In genomic region chr11:40251131-40251530, GRCm38 (mm10) we compare ENCODE assay signal across 17 mouse cellular contexts.
"Had no signal": no experiment of that assay in that cellular context is flagged by ENCODE, and none has a peak within 500 bp of the region (broad histone marks: within the 10 kb centered on the region; RNA-seq: fewer than 3 reads in every experiment).

No protein-coding gene starts in this region.

- DNase-seq: retina, postnatal 1 day; right cerebral cortex, adult 18-20 months; right cerebral cortex, postnatal 14 days; right cerebral cortex, postnatal 25 days; right cerebral cortex, postnatal 4 days; spleen, adult 18-20 months; thymus, adult 18-20 months; thymus, adult 2 months; thymus, postnatal 14 days; thymus, postnatal 25 days; thymus, postnatal 36 days; thymus, postnatal 4 days had no signal

- H3K27me3 ChIP-seq: neural tube, embryonic 12.5 days; neural tube, embryonic 13.5 days; neural tube, embryonic 15.5 days; stomach, embryonic 15.5 days had no signal

- H3K9me3 ChIP-seq: neural tube, embryonic 12.5 days; neural tube, embryonic 13.5 days; neural tube, embryonic 15.5 days; stomach, embryonic 15.5 days had no signal

- H3K36me3 ChIP-seq: neural tube, embryonic 12.5 days; neural tube, embryonic 13.5 days; neural tube, embryonic 15.5 days; stomach, embryonic 15.5 days had no signal

- H3K4me3 ChIP-seq: neural tube, embryonic 12.5 days; neural tube, embryonic 13.5 days; neural tube, embryonic 15.5 days; stomach, embryonic 15.5 days had no signal

- H3K9ac ChIP-seq: neural tube, embryonic 12.5 days; neural tube, embryonic 13.5 days; neural tube, embryonic 15.5 days; stomach, embryonic 15.5 days had no signal

- H3K27ac ChIP-seq: neural tube, embryonic 12.5 days; neural tube, embryonic 13.5 days; neural tube, embryonic 15.5 days; stomach, embryonic 15.5 days; stomach, postnatal 0 days had no signal

- H3K4me1 ChIP-seq: neural tube, embryonic 12.5 days; neural tube, embryonic 13.5 days; neural tube, embryonic 15.5 days; stomach, embryonic 15.5 days had no signal

- H3K4me2 ChIP-seq: neural tube, embryonic 12.5 days; neural tube, embryonic 13.5 days; neural tube, embryonic 15.5 days; stomach, embryonic 15.5 days had no signal
